Mouse (Mus musculus) intestine, embryonic 15.5 days (tissue): ENCODE data around the gene Tbc1d10c. TPM values are rescaled to one million over a fixed set of nuclear protein-coding genes. Genes with fewer than 3 reads are reported as not detected.

Experiments used
- ATAC-seq: fragments of 200-750 bp; cut with Nextera tagmentation; 2 replicates; pipeline ENCODE4 v1.8.0; 2017; ENCODE audit warnings: moderate TSS enrichment, moderate library complexity
- H3K27ac ChIP-seq: fragments of 300-500 bp; sonication (generic); 2 replicates; pipeline ENCODE4 v1.5.1; 2015; ENCODE audit warnings: mild to moderate bottlenecking, inconsistent platforms
- H3K27me3 ChIP-seq: fragments of 300-500 bp; sonication (generic); replicated peaks from 2 replicates; pipeline ENCODE4 v1.6.1; 2015; ENCODE audit warnings: inconsistent platforms
- H3K36me3 ChIP-seq: fragments of 300-500 bp; sonication (generic); 2 replicates; pipeline ENCODE4 v1.6.1; 2015; ENCODE audit warnings: inconsistent platforms
- H3K4me1 ChIP-seq: fragments of 300-500 bp; sonication (generic); replicated peaks from 2 replicates; pipeline ENCODE4 v1.6.1; 2015; ENCODE audit warnings: inconsistent platforms
- H3K4me2 ChIP-seq: fragments of 300-500 bp; sonication (generic); replicated peaks from 2 replicates; pipeline ENCODE4 v1.6.1; 2015; ENCODE audit warnings: mild to moderate bottlenecking, inconsistent platforms
- H3K4me3 ChIP-seq: fragments of 300-500 bp; sonication (generic); replicated peaks from 2 replicates; pipeline ENCODE4 v1.5.1; 2015; ENCODE audit warnings: inconsistent platforms
- H3K9ac ChIP-seq: fragments of 300-500 bp; sonication (generic); 2 replicates; pipeline ENCODE4 v1.6.1; 2015; ENCODE audit warnings: inconsistent platforms
- H3K9me3 ChIP-seq: fragments of 300-500 bp; sonication (generic); 2 replicates; pipeline ENCODE4 v1.6.1; 2016; ENCODE audit warnings: inconsistent platforms
- WGBS: fragments of 180-500 bp; shearing (Covaris S2); methylation state at CpG from one replicate; pipeline ENCODE4 v1.1.7; 2015; 5-methylcytosine and 5-hydroxymethylcytosine counted together
- polyA plus RNA-seq: library from polyadenylated mRNA; unstranded; fragments of >200 nt; fragmentation: Nextera tagmentation; extraction: Ambion mirVana; gene quantifications from 2 replicates; pipeline ENCODE4 v1.2.1, GENCODE M21; 2015

Gene Tbc1d10c
- polyA plus RNA-seq, 1 experiment from 2014 or later = 3.5 TPM

GRCm38 (mm10) chr19:4214771-4215450 lies 23.8 kb upstream of the Tbc1d10c start:
- peak; percentile 44 for ATAC-seq
- Histone ChIP-seq H3K4me3 (peak overlapping the region; percentile 87), H3K27me3 (0 out of 2 replicates have a peak, but pooled peaks cover 3% of the 10 kb centered on the region), H3K27ac (peak overlapping the region; percentile 95), H3K4me1 (peaks cover 64% of the 10 kb centered on the region), H3K9me3 (no peaks in the 10 kb centered on the region), H3K4me2 (peak overlapping the region; percentile 91), H3K9ac (peak overlapping the region; percentile 97), H3K36me3 (no peaks in the 10 kb centered on the region)
- WGBS = under 1% methylated on average over 66 of the region's 81 CpGs

- Histone ChIP-seq H3K27me3 (0 out of 2 replicates have a peak, but pooled peaks cover 3% of the 10 kb centered on the region), H3K36me3 (no peaks in the 10 kb centered on the region), H3K4me2 (peak within 1 kb of the TSS; percentile 91), H3K9ac (peak within 1 kb of the TSS; percentile 97), H3K4me1 (peaks cover 57% of the 10 kb centered on the region), H3K4me3 (peak within 1 kb of the TSS; percentile 87), H3K27ac (peak within 1 kb of the TSS; percentile 95), H3K9me3 (no peaks in the 10 kb centered on the region)
- peak; percentile 60 for ATAC-seq
- WGBS = under 1% methylated on average over 49 of the region's 49 CpGs
These were observed 23.1 kb upstream of the Tbc1d10c start, which contains the start of the genes Clcf1 and AC109138.7 for GRCm38 (mm10) chr19:4214071-4214770. TSS of gene Clcf1 (plus strand) at chr19:4214238. TSS of gene AC109138.7 (plus strand) at chr19:4214357.

GRCm38 (mm10) chr19:4213524-4213974 lies 22.5 kb upstream of the Tbc1d10c start:
- peak overlapping the region; percentile 95 for H3K27ac ChIP-seq
- 11% methylated on average over 9 of the region's 9 CpGs for WGBS
- H3K9me3 ChIP-seq = no peaks in the 10 kb centered on the region
- 0 out of 2 replicates have a peak, but pooled peaks cover 3% of the 10 kb centered on the region for H3K27me3 ChIP-seq
- no peaks in the 10 kb centered on the region for H3K36me3 ChIP-seq
- peak overlapping the region; percentile 97 for H3K9ac ChIP-seq
- ATAC-seq = peak; percentile 34
- H3K4me1 ChIP-seq = peaks cover 56% of the 10 kb centered on the region
- H3K4me2 ChIP-seq = peak overlapping the region; percentile 91
- H3K4me3 ChIP-seq = peak overlapping the region; percentile 87

GRCm38 (mm10) chr19:4211891-4212588 lies 21.0 kb upstream of the Tbc1d10c start:
- Histone ChIP-seq H3K27ac (no peak overlapping the region), H3K4me2 (no peak overlapping the region), H3K4me1 (peaks cover 42% of the 10 kb centered on the region), H3K36me3 (no peaks in the 10 kb centered on the region), H3K4me3 (no peak overlapping the region), H3K27me3 (0 out of 2 replicates have a peak, but pooled peaks cover 3% of the 10 kb centered on the region), H3K9ac (peak overlapping the region; percentile 5; the same call in 1 of the 2 replicates), H3K9me3 (no peaks in the 10 kb centered on the region)
- WGBS = 66% methylated on average over 4 of the region's 4 CpGs
- no peak for ATAC-seq

- WGBS = 67% methylated on average over 5 of the region's 5 CpGs
- Histone ChIP-seq H3K4me3 (no peak overlapping the region), H3K4me2 (no peak overlapping the region), H3K4me1 (peaks cover 20% of the 10 kb centered on the region), H3K27ac (no peak overlapping the region), H3K9me3 (no peaks in the 10 kb centered on the region), H3K36me3 (no peaks in the 10 kb centered on the region), H3K9ac (no peak overlapping the region), H3K27me3 (peaks cover 3% of the 10 kb centered on the region; the same call in 1 of the 2 replicates)
- no peak for ATAC-seq
These were observed 17.5 kb upstream of the Tbc1d10c start for GRCm38 (mm10) chr19:4208563-4208962.

- H3K4me3 ChIP-seq = no peak overlapping the region
- 2% methylated on average over 2 of the region's 2 CpGs for WGBS
- no peaks in the 10 kb centered on the region for H3K36me3 ChIP-seq
- ATAC-seq = peak; percentile 61
- peaks cover 11% of the 10 kb centered on the region for H3K4me1 ChIP-seq
- H3K9me3 ChIP-seq = no peaks in the 10 kb centered on the region
- H3K4me2 ChIP-seq = no peak overlapping the region
- no peak overlapping the region for H3K9ac ChIP-seq
- no peaks in the 10 kb centered on the region; the same call in 1 of the 2 replicates for H3K27me3 ChIP-seq
- no peak overlapping the region for H3K27ac ChIP-seq
These were observed 15.9 kb upstream of the Tbc1d10c start for GRCm38 (mm10) chr19:4206971-4207370.

- 58% methylated on average over 4 of the region's 4 CpGs for WGBS
- no peak for ATAC-seq
These were observed 13.8 kb upstream of the Tbc1d10c start for GRCm38 (mm10) chr19:4204889-4205288.

GRCm38 (mm10) chr19:4203604-4204326 lies 12.7 kb upstream of the Tbc1d10c start:
- whole genome bisulfite sequencing = 66% methylated on average over 13 of the region's 13 CpGs
- peaks cover 20% of the 10 kb centered on the region for H3K4me1 ChIP-seq
- no peak overlapping the region for H3K4me3 ChIP-seq
- no peaks in the 10 kb centered on the region for H3K9me3 ChIP-seq
- ATAC-seq = no peak
- H3K9ac ChIP-seq = no peak overlapping the region
- H3K27me3 ChIP-seq = no peaks in the 10 kb centered on the region; the same call in 1 of the 2 replicates
- no peak overlapping the region for H3K4me2 ChIP-seq
- no peak overlapping the region for H3K27ac ChIP-seq
- peaks cover 5% of the 10 kb centered on the region for H3K36me3 ChIP-seq

More at GRCm38 (mm10) chr19:4204889-4205288, 13.8 kb upstream of the Tbc1d10c start:
- Histone ChIP-seq H3K36me3 (no peaks in the 10 kb centered on the region), H3K4me3 (no peak overlapping the region), H3K27ac (no peak overlapping the region), H3K9me3 (no peaks in the 10 kb centered on the region), H3K4me2 (no peak overlapping the region), H3K4me1 (peaks cover 23% of the 10 kb centered on the region), H3K27me3 (no peaks in the 10 kb centered on the region; the same call in 1 of the 2 replicates), H3K9ac (no peak overlapping the region)

GRCm38 (mm10) chr19:4203148-4203547 lies 12.1 kb upstream of the Tbc1d10c start:
- peaks cover 8% of the 10 kb centered on the region for H3K36me3 ChIP-seq
- WGBS = 70% methylated on average over 3 of the region's 3 CpGs
- ATAC-seq = no peak
- H3K27me3 ChIP-seq = no peaks in the 10 kb centered on the region; the same call in 1 of the 2 replicates
- no peak overlapping the region for H3K4me3 ChIP-seq
- H3K27ac ChIP-seq = no peak overlapping the region
- no peak overlapping the region for H3K4me2 ChIP-seq
- peaks cover 17% of the 10 kb centered on the region for H3K4me1 ChIP-seq
- H3K9ac ChIP-seq = no peak overlapping the region
- H3K9me3 ChIP-seq = no peaks in the 10 kb centered on the region

- Histone ChIP-seq H3K9me3 (no peaks in the 10 kb centered on the region), H3K9ac (peak overlapping the region; percentile 66), H3K4me3 (peak overlapping the region; percentile 56), H3K36me3 (peaks cover 8% of the 10 kb centered on the region), H3K4me2 (peak overlapping the region; percentile 91), H3K4me1 (peaks cover 22% of the 10 kb centered on the region), H3K27ac (no peak overlapping the region), H3K27me3 (no peaks in the 10 kb centered on the region; the same call in 1 of the 2 replicates)
- 31% methylated on average over 7 of the region's 7 CpGs for WGBS
- peak; percentile 5; the same call in 1 of the 2 replicates for ATAC-seq
These were observed 11.1 kb upstream of the Tbc1d10c start for GRCm38 (mm10) chr19:4202149-4202548.

GRCm38 (mm10) chr19:4201291-4201909 lies 10.3 kb upstream of the Tbc1d10c start, which contains the start of gene Rad9a:
TSS of gene Rad9a (minus strand) at chr19:4201662.
- Histone ChIP-seq H3K27me3 (no peaks in the 10 kb centered on the region; the same call in 1 of the 2 replicates), H3K9me3 (no peaks in the 10 kb centered on the region), H3K4me3 (peak within 1 kb of the TSS; percentile 56), H3K9ac (peak within 1 kb of the TSS; percentile 69), H3K4me1 (peaks cover 30% of the 10 kb centered on the region), H3K36me3 (peaks cover 8% of the 10 kb centered on the region), H3K27ac (peak within 1 kb of the TSS; percentile 66), H3K4me2 (peak within 1 kb of the TSS; percentile 91)
- WGBS = under 1% methylated on average over 34 of the region's 34 CpGs
- ATAC-seq = peak; percentile 90
